In the genomic region with DNA sequence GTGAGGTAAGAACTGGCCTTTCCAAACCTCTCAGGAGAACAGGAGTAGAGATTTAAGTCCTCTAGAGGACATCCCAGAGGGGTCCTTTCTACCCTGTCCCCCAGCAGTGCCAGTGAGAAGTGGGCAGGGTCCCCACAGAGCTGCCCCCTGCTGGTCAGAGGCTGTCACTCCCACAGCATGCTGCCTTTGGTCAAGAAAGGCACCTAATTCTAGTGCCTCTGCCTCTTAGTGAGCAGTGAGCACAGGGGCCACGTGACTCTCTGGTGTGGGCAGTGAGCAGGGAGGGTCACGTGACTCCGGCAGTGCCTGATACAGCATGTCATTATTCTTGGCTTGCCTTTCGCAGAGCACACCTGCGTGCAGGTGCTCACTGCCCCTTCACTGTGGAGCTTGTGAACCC, we compare ENCODE assay signal across 8 mouse cellular contexts.
DNase-seq lines count a peak whose midpoint lies in the region; ATAC-seq and TF ChIP-seq lines count a peak whose summit lies in the region.
"Had no signal": no experiment of that assay in that cellular context is flagged by ENCODE, and none has a peak within 500 bp of the region (broad histone marks: within the 10 kb centered on the region; RNA-seq: fewer than 3 reads in every experiment).

No protein-coding gene starts in this region.

- TF ChIP-seq POLR2A in liver, adult 2 months (IDR thresholded peaks at IDR 0.05; ENCODE audit: extremely low read depth, insufficient read depth, low read length) = no peak

- no peaks in the 10 kb centered on the region for H3K9me3 ChIP-seq in liver, embryonic 11.5 days (ENCODE audit: control insufficient read depth, low read length)
- H3K9me3 ChIP-seq in intestine, embryonic 14.5 days (ENCODE audit: control insufficient read depth, low read length) = no peaks in the 10 kb centered on the region
- H3K9me3 ChIP-seq: limb, embryonic 13.5 days had no signal

- no peak overlapping the region for H3K9ac ChIP-seq in liver, adult 2 months (ENCODE audit: low read depth, low read length)
- no peak overlapping the region for H3K9ac ChIP-seq in liver, embryonic 11.5 days (ENCODE audit: low read depth, low read length)
- H3K9ac ChIP-seq in intestine, embryonic 14.5 days (ENCODE audit: low read length) = no peak overlapping the region
- H3K9ac ChIP-seq: limb, embryonic 13.5 days had no signal

- H3K79me2 ChIP-seq in liver, adult 2 months (ENCODE audit: control insufficient read depth, insufficient read depth, low read length) = no peaks in the 10 kb centered on the region

- peak; percentile 64 for TF ChIP-seq CTCF in liver, adult 2 months (IDR thresholded peaks at IDR 0.05; ENCODE audit: low read depth, low read length)

- no peak for DNase-seq in liver, adult 2 months (ENCODE audit: extremely low read depth, low read depth, low spot score)
- DNase-seq in liver, embryonic 11.5 days (ENCODE audit: low spot score) = no peak
- peak; percentile 42 for DNase-seq in brain, adult 2 months (ENCODE audit: low read depth, low spot score)
- peak; percentile 63 for DNase-seq in intestine, embryonic 14.5 days (ENCODE audit: low spot score)
- DNase-seq in lung, postnatal 36 days = peak; percentile 53
- peak; percentile 5 to 30 for DNase-seq in urinary bladder, postnatal 36 days (ENCODE audit: low spot score in 2 of 2)
- no peak for DNase-seq in gastrocnemius, adult 8-10 months (ENCODE audit: low spot score in 2 of 2)

- H3K4me3 ChIP-seq in liver, adult 2 months (ENCODE audit: insufficient read depth, low read depth, low read length) = no peak overlapping the region
- no peak overlapping the region for H3K4me3 ChIP-seq in liver, embryonic 11.5 days (ENCODE audit: low read depth, low read length)
- H3K4me3 ChIP-seq in intestine, embryonic 14.5 days (ENCODE audit: low read depth, low read length) = no peak overlapping the region
- H3K4me3 ChIP-seq: limb, embryonic 13.5 days had no signal

- H3K27ac ChIP-seq in liver, adult 2 months (replicated peaks; ENCODE audit: insufficient read depth, low read depth, low read length) = no peak overlapping the region
- H3K27ac ChIP-seq in liver, embryonic 11.5 days (ENCODE audit: low read depth, low read length) = no peak overlapping the region
- H3K27ac ChIP-seq in intestine, embryonic 14.5 days (ENCODE audit: low read depth) = no peak overlapping the region
- H3K27ac ChIP-seq: limb, embryonic 13.5 days had no signal

- no peaks in the 10 kb centered on the region for H3K27me3 ChIP-seq in liver, adult 2 months (ENCODE audit: control insufficient read depth, insufficient read depth, low read length)
- H3K27me3 ChIP-seq in liver, embryonic 11.5 days (replicated peaks; ENCODE audit: control insufficient read depth, insufficient read depth, low read length) = no peaks in the 10 kb centered on the region
- H3K27me3 ChIP-seq in intestine, embryonic 14.5 days (replicated peaks; ENCODE audit: control insufficient read depth, insufficient read depth, low read length) = no peaks in the 10 kb centered on the region

- ATAC-seq in liver, embryonic 11.5 days (replicated peaks; ENCODE audit: low FRiP score) = no peak
- 0 out of 2 replicates have a peak, but pooled peaks have one; percentile 32 for ATAC-seq in intestine, embryonic 14.5 days (replicated peaks; ENCODE audit: low FRiP score, low TSS enrichment, low read depth)

- H3K4me2 ChIP-seq in liver, embryonic 11.5 days = no peak overlapping the region
- H3K4me2 ChIP-seq in intestine, embryonic 14.5 days (ENCODE audit: low read length) = no peak overlapping the region
- H3K4me2 ChIP-seq: limb, embryonic 13.5 days had no signal

- 39% methylated on average over 5 of the region's 5 CpGs for WGBS in liver, adult 2 months
- 35% methylated on average over 5 of the region's 5 CpGs for WGBS in liver, embryonic 11.5 days
- WGBS in intestine, embryonic 14.5 days = 42% methylated on average over 5 of the region's 5 CpGs

- no peaks in the 10 kb centered on the region for H3K36me3 ChIP-seq in liver, adult 2 months (ENCODE audit: control insufficient read depth, insufficient read depth, low read length)
- H3K36me3 ChIP-seq in liver, embryonic 11.5 days (ENCODE audit: control insufficient read depth, insufficient read depth, low read length) = no peaks in the 10 kb centered on the region
- H3K36me3 ChIP-seq in intestine, embryonic 14.5 days (ENCODE audit: control insufficient read depth, insufficient read depth, low read length) = no peaks in the 10 kb centered on the region
- H3K36me3 ChIP-seq: limb, embryonic 13.5 days had no signal

- H3K4me1 ChIP-seq in liver, adult 2 months (ENCODE audit: control insufficient read depth, insufficient read depth, low read length) = no peaks in the 10 kb centered on the region
- H3K4me1 ChIP-seq in liver, embryonic 11.5 days (replicated peaks; ENCODE audit: control insufficient read depth, insufficient read depth, low read length) = no peaks in the 10 kb centered on the region
- no peaks in the 10 kb centered on the region for H3K4me1 ChIP-seq in intestine, embryonic 14.5 days (replicated peaks; ENCODE audit: control insufficient read depth, insufficient read depth, low read length)

Comparison
In these comparisons a context has a peak if more than half of its experiments do, and no peak if none do; other contexts are left out.
1. DNase-seq: peak in brain, adult 2 months (single experiment), intestine, embryonic 14.5 days (single experiment), lung, postnatal 36 days (single experiment) and urinary bladder, postnatal 36 days (2 of 2); none in liver, adult 2 months (single experiment), liver, embryonic 11.5 days (single experiment) and gastrocnemius, adult 8-10 months (0 of 2).